ENCODE assay signal across 9 mouse cellular contexts in the genomic region with DNA sequence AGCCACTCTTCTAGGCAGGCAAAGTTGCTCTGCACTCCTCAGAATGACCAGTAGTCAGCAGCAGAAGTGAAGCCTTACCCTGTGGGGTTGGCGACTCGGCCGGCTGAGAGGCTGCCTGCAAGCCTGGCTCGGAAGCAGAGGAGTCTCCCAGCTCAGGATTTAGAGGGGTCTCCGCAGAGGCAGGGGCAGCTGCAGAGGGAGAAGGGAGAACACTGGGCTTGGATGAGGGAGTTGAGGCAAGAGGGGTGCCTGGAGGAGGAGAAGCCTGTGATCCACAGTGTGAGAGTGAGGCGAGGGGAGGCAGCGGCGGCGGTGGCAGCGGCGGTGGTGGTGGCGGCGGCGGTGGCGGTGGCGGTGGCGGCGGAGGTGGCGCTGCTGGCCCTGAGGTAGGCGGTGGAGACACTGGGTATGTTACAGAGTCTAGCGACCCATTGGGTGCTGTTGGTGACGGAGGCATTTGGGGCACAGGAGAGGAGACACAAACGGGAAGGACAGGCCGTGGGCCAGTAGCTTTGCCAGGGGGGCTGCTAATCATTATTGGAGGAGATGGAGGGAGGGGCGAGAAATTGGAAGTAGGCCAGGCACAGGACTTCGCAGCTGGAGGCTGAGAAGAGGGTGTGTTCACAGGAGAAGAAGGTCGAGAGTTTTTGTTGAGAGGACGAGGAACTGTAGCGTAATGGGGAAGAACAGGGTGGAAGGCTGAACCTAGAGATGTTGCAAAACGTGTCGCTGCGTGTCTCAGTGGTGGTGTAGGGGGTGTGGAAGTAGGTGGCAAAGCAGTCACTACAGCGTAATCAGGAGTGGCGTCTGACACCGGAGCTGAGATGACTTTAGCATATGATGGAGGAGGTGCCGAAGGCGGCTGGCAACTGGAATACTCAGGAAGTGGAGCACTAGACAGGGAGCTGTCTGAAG.
DNase-seq lines count a peak whose midpoint lies in the region; ATAC-seq and TF ChIP-seq lines count a peak whose summit lies in the region.
"Had no signal": no experiment of that assay in that cellular context is flagged by ENCODE, and none has a peak within 500 bp of the region (broad histone marks: within the 10 kb centered on the region; RNA-seq: fewer than 3 reads in every experiment).

No protein-coding gene starts in this region.

- peaks cover 16% of the 10 kb centered on the region for H3K36me3 ChIP-seq in heart, postnatal 0 days (replicated peaks; ENCODE audit: control insufficient read depth, insufficient read depth, low read length)
- H3K36me3 ChIP-seq in limb, embryonic 12.5 days, result peaks cover 44% of the 10 kb centered on the region
- peaks cover 11% of the 10 kb centered on the region for H3K36me3 ChIP-seq in midbrain, postnatal 0 days (ENCODE audit: insufficient read depth, low read length)

- TF ChIP-seq CTCF in cerebellum, adult 2 months (IDR thresholded peaks at IDR 0.05; ENCODE audit: borderline replicate concordance, insufficient read depth, low read depth, low read length), result no peak
- TF ChIP-seq CTCF in heart, postnatal 0 days (IDR thresholded peaks at IDR 0.05; ENCODE audit: low read depth), result peak; percentile 61
- peak; percentile 48 for TF ChIP-seq CTCF in midbrain, postnatal 0 days (IDR thresholded peaks at IDR 0.05)

- H3K4me2 ChIP-seq in heart, postnatal 0 days (ENCODE audit: low read depth, low read length), result peak overlapping the region; percentile 56
- H3K4me2 ChIP-seq in limb, embryonic 12.5 days, result peak overlapping the region; percentile 22; the same call in 1 of the 2 replicates
- H3K4me2 ChIP-seq in midbrain, postnatal 0 days (ENCODE audit: low read depth, low read length, poor library complexity, severe bottlenecking), result no peak overlapping the region
- H3K4me2 ChIP-seq: stomach, embryonic 15.5 days had no signal

- TF ChIP-seq EP300 in heart, postnatal 0 days (IDR thresholded peaks at IDR 0.05; ENCODE audit: low read depth), result no peak

- H3K4me3 ChIP-seq in cerebellum, adult 2 months (replicated peaks; ENCODE audit: insufficient read depth, low read depth, low read length), result peak overlapping the region; percentile 64
- peak overlapping the region; percentile 37 for H3K4me3 ChIP-seq in heart, postnatal 0 days (ENCODE audit: low read depth, low read length)
- H3K4me3 ChIP-seq in limb, embryonic 12.5 days (replicated peaks), result 0 out of 2 replicates have a peak overlapping the region, but pooled peaks have one; percentile 8
- 0 out of 2 replicates have a peak overlapping the region, but pooled peaks have one; percentile 5 for H3K4me3 ChIP-seq in midbrain, postnatal 0 days (ENCODE audit: low read depth, low read length)
- H3K4me3 ChIP-seq: stomach, embryonic 15.5 days had no signal

- 78% methylated on average over 28 of the region's 37 CpGs for WGBS in cerebellum, adult 2 months
- WGBS in heart, postnatal 0 days, result 43% methylated on average over 26 of the region's 37 CpGs
- WGBS in limb, embryonic 12.5 days, result 64% methylated on average over 32 of the region's 37 CpGs
- 78% methylated on average over 29 of the region's 37 CpGs for WGBS in midbrain, postnatal 0 days

- no peak overlapping the region for H3K27ac ChIP-seq in cerebellum, adult 2 months (ENCODE audit: insufficient read depth, low read length)
- no peak overlapping the region for H3K27ac ChIP-seq in heart, postnatal 0 days (ENCODE audit: low read depth)
- no peak overlapping the region for H3K27ac ChIP-seq in limb, embryonic 12.5 days
- H3K27ac ChIP-seq in midbrain, postnatal 0 days (ENCODE audit: low read depth, low read length), result no peak overlapping the region
- H3K27ac ChIP-seq: stomach, embryonic 15.5 days had no signal

- no peaks in the 10 kb centered on the region for H3K9me3 ChIP-seq in heart, postnatal 0 days (replicated peaks; ENCODE audit: control insufficient read depth, low read length)
- no peaks in the 10 kb centered on the region for H3K9me3 ChIP-seq in limb, embryonic 12.5 days
- no peaks in the 10 kb centered on the region for H3K9me3 ChIP-seq in midbrain, postnatal 0 days (ENCODE audit: low read length)
- H3K9me3 ChIP-seq: stomach, embryonic 15.5 days had no signal

- no peak for TF ChIP-seq POLR2A in cerebellum, adult 2 months (IDR thresholded peaks at IDR 0.05; ENCODE audit: borderline replicate concordance, insufficient read depth, low read length)

- H3K27me3 ChIP-seq in cerebellum, adult 2 months (ENCODE audit: control insufficient read depth, insufficient read depth, low read length), result no peaks in the 10 kb centered on the region
- H3K27me3 ChIP-seq in heart, postnatal 0 days (ENCODE audit: control insufficient read depth, insufficient read depth, low read length), result no peaks in the 10 kb centered on the region
- H3K27me3 ChIP-seq in limb, embryonic 12.5 days, result no peaks in the 10 kb centered on the region
- no peaks in the 10 kb centered on the region for H3K27me3 ChIP-seq in midbrain, postnatal 0 days (ENCODE audit: insufficient read depth, low read length)
- H3K27me3 ChIP-seq: stomach, embryonic 15.5 days had no signal

- DNase-seq in cerebellum, adult 2 months, result peak in 1 of 2 experiments; percentile 12
- DNase-seq in cerebellum, adult 9-10 months, result no peak
- peak; percentile 14 for DNase-seq in retina, postnatal 1 day
- DNase-seq in retina, embryonic 14.5 days (ENCODE audit: low spot score), result no peak
- peak; percentile 72 for DNase-seq in heart, postnatal 0 days (ENCODE audit: low spot score)
- peak; percentile 15 for DNase-seq in midbrain, postnatal 0 days (ENCODE audit: low spot score)
- no peak for DNase-seq in urinary bladder, adult 2 months (ENCODE audit: low spot score)

- no peak overlapping the region for H3K9ac ChIP-seq in heart, postnatal 0 days (replicated peaks; ENCODE audit: low read depth, low read length)
- no peak overlapping the region for H3K9ac ChIP-seq in limb, embryonic 12.5 days (replicated peaks)
- H3K9ac ChIP-seq in midbrain, postnatal 0 days (replicated peaks; ENCODE audit: low read length, poor library complexity, severe bottlenecking), result no peak overlapping the region
- H3K9ac ChIP-seq: stomach, embryonic 15.5 days had no signal

- peak; percentile 80 for ATAC-seq in heart, postnatal 0 days (ENCODE audit: insufficient read depth, low read depth)
- ATAC-seq in limb, embryonic 12.5 days (ENCODE audit: insufficient number of reproducible peaks, insufficient read depth, low FRiP score, low TSS enrichment, low read depth), result 0 out of 2 replicates have a peak, but pooled peaks have one; percentile 31
- no peak for ATAC-seq in midbrain, postnatal 0 days (ENCODE audit: low FRiP score)

- no peaks in the 10 kb centered on the region for H3K4me1 ChIP-seq in cerebellum, adult 2 months (ENCODE audit: control insufficient read depth, insufficient read depth, low read length)
- H3K4me1 ChIP-seq in heart, postnatal 0 days (ENCODE audit: control insufficient read depth, insufficient read depth), result 0 out of 2 replicates have a peak, but pooled peaks cover 4% of the 10 kb centered on the region
- H3K4me1 ChIP-seq in limb, embryonic 12.5 days (replicated peaks), result no peaks in the 10 kb centered on the region
- H3K4me1 ChIP-seq in midbrain, postnatal 0 days (ENCODE audit: insufficient read depth, low read length), result no peaks in the 10 kb centered on the region
- H3K4me1 ChIP-seq: stomach, embryonic 15.5 days had no signal

Comparison
In these comparisons a context has a peak if more than half of its experiments do, and no peak if none do; other contexts are left out.
1. DNase-seq: peak in retina, postnatal 1 day (single experiment), heart, postnatal 0 days (single experiment) and midbrain, postnatal 0 days (single experiment); none in cerebellum, adult 9-10 months (single experiment), retina, embryonic 14.5 days (single experiment) and urinary bladder, adult 2 months (single experiment).
2. H3K4me3 ChIP-seq: peak in every context shown above with its lines; median percentile 64 in cerebellum, adult 2 months; 37 in heart, postnatal 0 days; 8 in limb, embryonic 12.5 days; 5 in midbrain, postnatal 0 days.